Mouse (Mus musculus): ENCODE data around the gene Tnfsf10.

Tnfsf10 gene

GRCm38 (mm10) chr3:27310973-27311372, 5.9 kb upstream of the Tnfsf10 start:
- peak in 1 of 2 experiments; percentile 10 for DNase-seq

GRCm38 (mm10) chr3:27311475-27311874, 5.4 kb upstream of the Tnfsf10 start:
- no peak for DNase-seq

DNA sequence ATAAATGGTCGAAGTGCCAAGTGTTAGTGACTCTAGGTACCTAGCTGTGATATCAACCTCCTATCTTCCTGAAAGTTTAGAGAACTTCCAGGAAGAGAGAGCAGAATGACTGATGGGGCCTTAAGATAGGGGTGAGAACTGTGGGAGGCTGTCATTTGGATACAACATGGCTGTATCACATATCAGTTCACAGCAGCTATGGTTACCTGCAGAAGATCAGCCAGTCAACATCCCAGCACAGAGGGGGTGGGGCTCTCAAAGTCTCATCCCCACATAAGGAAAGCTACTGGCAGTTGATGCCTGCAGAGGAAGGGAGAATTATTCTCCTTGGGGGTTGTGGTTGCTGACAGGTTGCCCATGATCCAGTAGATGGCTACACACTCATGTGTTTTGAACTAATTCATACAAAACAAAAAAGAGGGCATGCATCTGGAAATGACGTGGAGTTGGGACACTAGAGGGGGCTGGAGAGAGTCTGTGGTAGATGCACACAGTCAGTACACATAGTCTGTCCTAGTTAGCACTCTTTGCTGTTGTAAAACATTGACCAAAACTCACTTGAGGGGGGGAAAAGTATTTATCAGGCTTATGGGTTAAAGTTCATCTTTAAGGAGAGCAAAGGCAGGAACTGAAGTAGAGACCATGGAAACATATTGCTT, 2.2 kb upstream of the Tnfsf10 start:
- no peak for DNase-seq

DNA sequence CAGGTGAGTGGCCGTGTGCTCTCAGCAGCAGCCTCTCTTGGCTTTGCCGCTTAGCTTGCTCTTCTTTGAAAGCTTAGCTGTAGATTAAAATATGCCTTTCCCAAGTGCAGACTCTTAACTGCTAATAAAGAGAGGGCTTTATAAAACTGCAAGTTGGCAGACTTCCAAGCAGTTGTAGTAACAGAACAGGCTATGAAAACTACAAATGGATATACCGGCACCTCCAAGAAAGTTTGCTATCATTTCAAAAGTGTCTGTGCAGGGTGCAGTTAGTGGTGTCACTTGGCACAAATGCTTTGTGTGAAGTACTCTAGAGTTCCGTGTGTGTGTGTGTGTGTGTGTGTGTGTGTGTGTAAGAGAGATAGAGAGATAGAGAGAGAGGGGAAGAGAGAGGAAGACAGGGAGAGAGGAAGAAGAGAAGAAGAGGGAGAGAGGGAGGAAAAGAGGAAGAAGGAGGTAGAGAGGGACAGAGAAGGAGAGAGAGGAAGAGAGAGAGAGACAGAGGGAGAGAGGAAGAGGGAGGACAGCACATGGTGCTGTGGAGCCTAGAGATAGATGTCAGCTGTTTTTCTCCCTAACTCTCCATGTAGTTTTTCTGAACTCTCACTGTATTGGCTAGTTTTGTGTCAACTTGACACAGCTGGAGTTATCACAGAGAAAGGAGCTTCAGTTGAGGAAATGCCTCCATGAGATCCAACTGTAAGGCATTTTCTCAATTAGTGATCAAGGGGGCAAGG, 628 bp downstream of the Tnfsf10 start:
- no peak for DNase-seq

DNA sequence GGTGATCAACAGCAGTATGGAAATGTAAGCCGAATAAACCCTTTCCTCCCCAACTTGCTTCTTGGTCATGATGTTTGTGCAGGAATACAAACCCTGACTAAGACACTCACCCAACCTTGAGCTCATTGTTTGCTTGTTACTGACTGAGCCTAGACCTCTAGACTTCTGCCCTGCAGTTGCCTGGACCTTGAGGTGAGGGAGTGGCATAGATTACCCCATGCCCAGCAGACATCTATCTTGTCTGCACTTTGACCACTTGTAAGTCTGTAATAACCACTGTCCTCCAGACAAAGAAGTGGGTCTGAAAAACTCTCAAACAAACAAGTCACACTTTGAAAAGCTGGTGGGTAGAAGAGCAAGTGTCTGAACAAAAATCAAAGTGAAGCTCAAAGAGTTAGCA, 2.8 kb downstream of the Tnfsf10 start:
- no peak for DNase-seq

- DNase-seq = no peak
Observed at GRCm38 (mm10) chr3:27320613-27321495, 4.0 kb downstream of the Tnfsf10 start.

- no peak for DNase-seq
Observed at GRCm38 (mm10) chr3:27322591-27322990, 5.8 kb downstream of the Tnfsf10 start.

- no peak for DNase-seq
Observed at GRCm38 (mm10) chr3:27323551-27323950, 6.7 kb downstream of the Tnfsf10 start.

- DNase-seq = peak in 1 of 2 experiments; percentile 28
Observed at GRCm38 (mm10) chr3:27326633-27327191, 9.9 kb downstream of the Tnfsf10 start.

- DNase-seq = no peak
Observed at GRCm38 (mm10) chr3:27330706-27331105, 13.9 kb downstream of the Tnfsf10 start.

DNA sequence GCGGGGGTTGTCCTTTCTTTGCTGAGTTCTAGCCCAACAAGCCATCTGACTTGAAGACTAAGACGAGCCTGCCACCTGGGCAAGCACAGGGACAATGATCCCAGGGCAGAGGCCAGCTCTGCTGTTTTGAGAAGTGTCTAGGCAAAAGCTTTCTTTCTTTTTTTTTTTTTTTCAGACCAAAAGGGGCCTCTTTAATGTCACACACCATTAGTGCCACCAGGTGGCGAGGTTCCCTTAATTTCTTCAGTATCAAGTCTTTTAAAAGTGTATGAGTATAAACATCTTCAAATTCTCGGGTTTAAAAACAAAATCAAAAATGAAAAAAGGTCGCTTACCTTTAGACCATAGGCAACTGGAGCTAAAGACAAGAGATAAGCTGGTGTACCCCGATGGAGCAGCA, 21.6 kb downstream of the Tnfsf10 start:
- peak; percentile 13 to 43 for DNase-seq

GRCm38 (mm10) chr3:27338887-27339286, 22.1 kb downstream of the Tnfsf10 start:
- no peak for DNase-seq

- DNase-seq = no peak
Observed at GRCm38 (mm10) chr3:27340757-27341156, 23.9 kb downstream of the Tnfsf10 start.

- DNase-seq = no peak
Observed at GRCm38 (mm10) chr3:27342462-27342861, 25.6 kb downstream of the Tnfsf10 start.

GRCm38 (mm10) chr3:27345526-27345925, 28.7 kb downstream of the Tnfsf10 start:
- peak in 1 of 2 experiments; percentile 8 for DNase-seq

DNA sequence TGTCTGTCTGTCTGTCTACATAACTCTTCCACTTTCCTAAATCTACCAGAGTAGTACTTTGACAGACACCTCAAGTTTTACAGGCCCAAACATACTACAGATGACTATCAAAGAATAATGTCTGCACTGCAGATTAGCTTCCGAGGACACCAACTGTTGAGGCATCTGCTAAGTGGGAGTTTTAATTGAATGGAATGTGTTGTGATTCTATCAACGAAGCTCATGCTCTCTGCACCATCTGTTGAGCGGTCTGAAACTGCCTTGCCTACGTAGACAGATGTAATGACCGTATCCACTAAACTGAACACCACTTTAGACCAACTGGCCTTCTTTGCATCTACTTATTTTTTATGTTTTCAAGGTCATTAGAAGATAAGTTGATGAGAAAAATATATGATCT, 31.6 kb downstream of the Tnfsf10 start:
- no peak for DNase-seq

GRCm38 (mm10) chr3:27351105-27351504, 34.3 kb downstream of the Tnfsf10 start:
- peak in 1 of 2 experiments; percentile 26 for DNase-seq

GRCm38 (mm10) chr3:27359100-27359720, 42.4 kb downstream of the Tnfsf10 start:
- no peak for DNase-seq

DNA sequence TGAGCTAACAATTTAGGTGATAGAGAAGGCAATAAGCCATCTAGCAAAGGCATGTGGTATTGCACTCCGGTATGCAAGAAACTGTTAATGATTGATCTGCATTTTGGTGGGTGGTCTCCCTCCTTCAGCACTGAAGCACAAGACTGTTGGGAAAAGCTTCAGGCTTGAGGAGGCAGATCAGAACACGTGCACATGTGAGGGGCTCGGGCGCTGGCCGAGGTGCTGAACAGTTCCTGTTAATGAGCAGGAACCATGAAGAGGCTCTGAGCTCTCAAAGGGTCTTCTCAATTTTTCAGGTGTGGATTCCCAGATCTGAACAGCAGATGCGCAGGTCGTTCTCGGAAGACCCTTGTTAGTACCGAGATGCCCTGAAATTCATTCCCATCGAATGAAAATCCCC, 53.3 kb downstream of the Tnfsf10 start:
- no peak for DNase-seq

- DNase-seq = no peak
Observed at GRCm38 (mm10) chr3:27370582-27371275, 53.9 kb downstream of the Tnfsf10 start.

- DNase-seq = no peak
Observed at GRCm38 (mm10) chr3:27371276-27371621, 54.4 kb downstream of the Tnfsf10 start, which contains the start of gene Ghsr. Gene Ghsr (plus strand): TSS chr3:27371351.

All from cerebellum, postnatal 25 days (tissue).